8 mouse cellular contexts compared by ENCODE assay signal in genomic region chr9:119402253-119403235, GRCm38 (mm10). TPM values are rescaled to one million over a fixed set of nuclear protein-coding genes. Genes with fewer than 3 reads are reported as not detected.
DNase-seq lines count a peak whose midpoint lies in the region; ATAC-seq lines count a peak whose summit lies in the region.

No protein-coding gene starts in this region.

- H3K9me3 ChIP-seq in embryonic facial prominence, embryonic 13.5 days: no peaks in the 10 kb centered on the region
- no peaks in the 10 kb centered on the region for H3K9me3 ChIP-seq in heart, embryonic 13.5 days
- no peaks in the 10 kb centered on the region for H3K9me3 ChIP-seq in liver, embryonic 16.5 days (replicated peaks; ENCODE audit: control insufficient read depth, low read length)
- no peaks in the 10 kb centered on the region for H3K9me3 ChIP-seq in neural tube, embryonic 15.5 days (replicated peaks)

- ATAC-seq in embryonic facial prominence, embryonic 13.5 days (ENCODE audit: insufficient number of reproducible peaks, insufficient read depth, low FRiP score, low TSS enrichment, low read depth): peak; percentile 44
- ATAC-seq in heart, embryonic 13.5 days (ENCODE audit: extremely low read depth, insufficient number of reproducible peaks, low FRiP score, low TSS enrichment): no peak; the same call in 1 of the 2 replicates
- peak; percentile 39 for ATAC-seq in liver, embryonic 16.5 days (ENCODE audit: low read depth)
- peak; percentile 73 for ATAC-seq in neural tube, embryonic 15.5 days (ENCODE audit: low FRiP score)

- DNase-seq in 416B (ENCODE audit: low read depth): peak; percentile 46
- peak; percentile 63 for DNase-seq in adrenal gland, postnatal 14 days
- peak; percentile 70 for DNase-seq in kidney, postnatal 10 days
- DNase-seq in thymus, postnatal 25 days: peak; percentile 55

- no peaks in the 10 kb centered on the region for H3K27me3 ChIP-seq in embryonic facial prominence, embryonic 13.5 days
- H3K27me3 ChIP-seq in heart, embryonic 13.5 days (replicated peaks): no peaks in the 10 kb centered on the region
- H3K27me3 ChIP-seq in liver, embryonic 16.5 days (ENCODE audit: control insufficient read depth, insufficient read depth, low read depth, low read length): peaks cover 34% of the 10 kb centered on the region
- no peaks in the 10 kb centered on the region for H3K27me3 ChIP-seq in neural tube, embryonic 15.5 days (replicated peaks)

- H3K27ac ChIP-seq in embryonic facial prominence, embryonic 13.5 days: peak overlapping the region; percentile 98
- peak overlapping the region; percentile 99 for H3K27ac ChIP-seq in heart, embryonic 13.5 days (replicated peaks)
- peak overlapping the region; percentile 84 for H3K27ac ChIP-seq in liver, embryonic 16.5 days (ENCODE audit: low read length)
- peak overlapping the region; percentile 98 for H3K27ac ChIP-seq in neural tube, embryonic 15.5 days (replicated peaks)

- under 1% methylated on average over 118 of the region's 127 CpGs for WGBS in embryonic facial prominence, embryonic 13.5 days
- under 1% methylated on average over 108 of the region's 127 CpGs for WGBS in heart, embryonic 13.5 days
- under 1% methylated on average over 115 of the region's 127 CpGs for WGBS in liver, embryonic 16.5 days (ENCODE audit: insufficient replicate concordance)
- WGBS in neural tube, embryonic 15.5 days: under 1% methylated on average over 122 of the region's 127 CpGs

- H3K4me1 ChIP-seq in embryonic facial prominence, embryonic 13.5 days: peaks cover 26% of the 10 kb centered on the region
- H3K4me1 ChIP-seq in heart, embryonic 13.5 days: peaks cover 32% of the 10 kb centered on the region
- H3K4me1 ChIP-seq in liver, embryonic 16.5 days (ENCODE audit: control insufficient read depth, low read depth, low read length): peaks cover 7% of the 10 kb centered on the region
- peaks cover 41% of the 10 kb centered on the region for H3K4me1 ChIP-seq in neural tube, embryonic 15.5 days

- peak overlapping the region; percentile 93 for H3K4me3 ChIP-seq in embryonic facial prominence, embryonic 13.5 days
- peak overlapping the region; percentile 91 for H3K4me3 ChIP-seq in heart, embryonic 13.5 days
- peak overlapping the region; percentile 70 for H3K4me3 ChIP-seq in liver, embryonic 16.5 days (ENCODE audit: low read depth, low read length)
- peak overlapping the region; percentile 94 for H3K4me3 ChIP-seq in neural tube, embryonic 15.5 days (replicated peaks)

- H3K9ac ChIP-seq in embryonic facial prominence, embryonic 13.5 days: peak overlapping the region; percentile 98
- H3K9ac ChIP-seq in heart, embryonic 13.5 days: peak overlapping the region; percentile 98
- peak overlapping the region; percentile 66 for H3K9ac ChIP-seq in liver, embryonic 16.5 days (ENCODE audit: low read depth, low read length)
- peak overlapping the region; percentile 100 for H3K9ac ChIP-seq in neural tube, embryonic 15.5 days (replicated peaks)

- 0 out of 2 replicates have a peak, but pooled peaks cover 4% of the 10 kb centered on the region for H3K36me3 ChIP-seq in embryonic facial prominence, embryonic 13.5 days
- no peaks in the 10 kb centered on the region for H3K36me3 ChIP-seq in heart, embryonic 13.5 days
- H3K36me3 ChIP-seq in liver, embryonic 16.5 days (ENCODE audit: control insufficient read depth, insufficient read depth): no peaks in the 10 kb centered on the region
- no peaks in the 10 kb centered on the region for H3K36me3 ChIP-seq in neural tube, embryonic 15.5 days

- peak overlapping the region; percentile 96 for H3K4me2 ChIP-seq in embryonic facial prominence, embryonic 13.5 days
- H3K4me2 ChIP-seq in heart, embryonic 13.5 days: peak overlapping the region; percentile 99
- peak overlapping the region; percentile 75 for H3K4me2 ChIP-seq in liver, embryonic 16.5 days (ENCODE audit: low read depth, low read length)
- H3K4me2 ChIP-seq in neural tube, embryonic 15.5 days: peak overlapping the region; percentile 67

RNA-seq across cellular contexts. Expression of gene Acvr2b, which starts 0.6 kb away (rescaled TPM):
- total RNA-seq in adrenal gland, postnatal 14 days (2021): 4.8 and 6.6 TPM in 2 replicates
- polyA plus RNA-seq in embryonic facial prominence, embryonic 13.5 days (2015; fragmentation: Nextera tagmentation; extraction: Ambion mirVana): 18.0 and 18.7 TPM in 2 replicates
- polyA plus RNA-seq in heart, embryonic 13.5 days (2015; fragmentation: Nextera tagmentation; extraction: Ambion mirVana): 13.2 and 17.2 TPM in 2 replicates
- polyA plus RNA-seq in liver, embryonic 16.5 days (2015; fragmentation: Nextera tagmentation; extraction: Ambion mirVana): 0.93 and 1.7 TPM in 2 replicates
- polyA plus RNA-seq in neural tube, embryonic 15.5 days (2015; fragmentation: Nextera tagmentation; extraction: Ambion mirVana): 32.9 and 43.2 TPM in 2 replicates

RNA-seq across cellular contexts. Expression of gene Slc22a14, which starts 37.2 kb away (rescaled TPM):
- 0.19 TPM in 1 of 2 replicates, not detected in the other for total RNA-seq in adrenal gland, postnatal 14 days (2021)
- polyA plus RNA-seq in embryonic facial prominence, embryonic 13.5 days (2015; fragmentation: Nextera tagmentation; extraction: Ambion mirVana): not detected in 2 replicates
- 0.10 TPM in 1 of 2 replicates, not detected in the other for polyA plus RNA-seq in heart, embryonic 13.5 days (2015; fragmentation: Nextera tagmentation; extraction: Ambion mirVana)
- not detected in 2 replicates for polyA plus RNA-seq in liver, embryonic 16.5 days (2015; fragmentation: Nextera tagmentation; extraction: Ambion mirVana)
- not detected in 2 replicates for polyA plus RNA-seq in neural tube, embryonic 15.5 days (2015; fragmentation: Nextera tagmentation; extraction: Ambion mirVana)

RNA-seq across cellular contexts. Expression of gene Exog, which starts 42.2 kb away (rescaled TPM):
- 4.2 and 4.5 TPM in 2 replicates for total RNA-seq in adrenal gland, postnatal 14 days (2021)
- polyA plus RNA-seq in embryonic facial prominence, embryonic 13.5 days (2015; fragmentation: Nextera tagmentation; extraction: Ambion mirVana): 41.4 and 43.8 TPM in 2 replicates
- polyA plus RNA-seq in heart, embryonic 13.5 days (2015; fragmentation: Nextera tagmentation; extraction: Ambion mirVana): 11.8 and 12.4 TPM in 2 replicates
- polyA plus RNA-seq in liver, embryonic 16.5 days (2015; fragmentation: Nextera tagmentation; extraction: Ambion mirVana): 4.9 and 5.4 TPM in 2 replicates
- polyA plus RNA-seq in neural tube, embryonic 15.5 days (2015; fragmentation: Nextera tagmentation; extraction: Ambion mirVana): 44.9 and 50.1 TPM in 2 replicates

RNA-seq across cellular contexts. Expression of gene Xylb, which starts 45.4 kb away (rescaled TPM):
- total RNA-seq in adrenal gland, postnatal 14 days (2021): 2.0 and 10.6 TPM in 2 replicates
- polyA plus RNA-seq in embryonic facial prominence, embryonic 13.5 days (2015; fragmentation: Nextera tagmentation; extraction: Ambion mirVana): 5.3 and 7.2 TPM in 2 replicates
- 1.2 and 2.6 TPM in 2 replicates for polyA plus RNA-seq in heart, embryonic 13.5 days (2015; fragmentation: Nextera tagmentation; extraction: Ambion mirVana)
- 3.3 and 4.5 TPM in 2 replicates for polyA plus RNA-seq in liver, embryonic 16.5 days (2015; fragmentation: Nextera tagmentation; extraction: Ambion mirVana)
- 2.8 and 3.0 TPM in 2 replicates for polyA plus RNA-seq in neural tube, embryonic 15.5 days (2015; fragmentation: Nextera tagmentation; extraction: Ambion mirVana)
